Mouse (Mus musculus): ENCODE measurements at regions not wholly inside any gene's neighbourhood (a gene's known extent, or its start where the extent isn't known, plus 50 kb on each side); places are given as distances from the start of the nearest gene placed in this dataset.

GRCm38 (mm10) chr2:92667192-92667591 lies 67.7 kb downstream of the Chst1 start:
- no peak for TF ChIP-seq POLR2A (IDR thresholded peaks at IDR 0.05; ENCODE audit: low read depth, low read length)
- TF ChIP-seq CTCF (IDR thresholded peaks at IDR 0.05; ENCODE audit: extremely low read depth, insufficient read depth, insufficient read length, insufficient replicate concordance): no peak
